Mouse (Mus musculus) lung, postnatal 0 days (tissue): ENCODE data around the gene Mrpl30.

Source experiments
- CTCF ChIP-seq: IDR thresholded peaks from 2 replicates; pipeline ENCODE4 v1.5.1; 2016; ENCODE audit warnings: antibody characterized with exemption, mild to moderate bottlenecking
- EP300 ChIP-seq: IDR thresholded peaks from 2 replicates; pipeline ENCODE4 v1.6.1; 2016; ENCODE audit warnings: antibody characterized with exemption, mild to moderate bottlenecking, control low read depth

DNA sequence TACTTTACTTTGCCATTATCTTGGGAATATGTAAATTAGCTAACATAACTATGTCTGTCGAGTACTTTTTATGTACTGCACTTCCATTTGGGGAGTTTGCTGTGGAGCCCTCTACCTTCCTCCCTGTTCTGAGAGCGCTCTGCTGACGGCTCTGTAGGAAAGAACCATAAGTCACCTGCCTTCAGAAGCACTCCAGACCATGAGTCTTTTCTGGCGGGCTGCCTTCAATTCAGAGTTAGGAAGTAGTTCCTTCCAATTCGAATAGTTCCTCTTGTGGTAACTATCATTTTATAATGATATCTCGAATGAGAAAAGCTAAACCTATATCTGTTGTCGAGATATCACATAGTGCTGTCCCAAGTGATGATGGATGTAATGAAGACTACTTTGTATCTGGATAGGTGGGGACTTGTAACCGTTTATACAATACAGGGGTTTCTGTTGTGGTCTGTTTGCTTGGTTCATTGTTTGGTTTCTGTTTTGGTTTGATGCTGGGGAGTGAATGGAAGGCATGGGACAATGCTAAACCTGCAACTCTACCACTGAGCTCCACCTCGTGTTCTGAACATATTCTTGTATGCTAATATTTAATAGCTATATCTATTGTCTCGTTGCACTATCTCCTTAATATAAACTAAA lies 22.5 kb upstream of the Mrpl30 start:
- no peak for TF ChIP-seq CTCF
- TF ChIP-seq EP300 = no peak
